Mouse (Mus musculus): ENCODE data around the gene Gfod1. TPM values are rescaled to one million over a fixed set of nuclear protein-coding genes. Genes with fewer than 3 reads are reported as not detected.
A peak's percentile ranks its signal among the peaks of the same experiment; 100 is the strongest.

The Gfod1 gene
- polyA plus RNA-seq, 2 experiments, result 1.6 to 2.8 TPM

- peak overlapping the region; percentile 1; the same call in 1 of the 2 replicates for H3K9ac ChIP-seq (ENCODE audit: low read depth, low read length, severe bottlenecking)
- TF ChIP-seq POLR2A (IDR thresholded peaks at IDR 0.05; ENCODE audit: borderline replicate concordance, extremely low read depth, insufficient read depth, insufficient read length), result no peak
- H3K36me3 ChIP-seq (ENCODE audit: control insufficient read depth, insufficient read depth, low read length), result no peaks in the 10 kb centered on the region
- peak overlapping the region; percentile 3; the same call in 1 of the 2 replicates for H3K27ac ChIP-seq (replicated peaks; ENCODE audit: low read depth, low read length)
- peaks cover 28% of the 10 kb centered on the region for H3K27me3 ChIP-seq (ENCODE audit: control insufficient read depth, insufficient read depth, low read length)
- 21% methylated on average over 11 of the region's 11 CpGs for WGBS
- H3K9me3 ChIP-seq (ENCODE audit: control insufficient read depth, low read length), result no peaks in the 10 kb centered on the region
- H3K4me3 ChIP-seq (replicated peaks; ENCODE audit: low read length), result peak overlapping the region; percentile 71
- H3K4me2 ChIP-seq (replicated peaks; ENCODE audit: low read depth, low read length, severe bottlenecking), result peak overlapping the region; percentile 99
- DNase-seq (ENCODE audit: low spot score) (no peak), ATAC-seq (ENCODE audit: low FRiP score, low read depth) (no peak)
- H3K4me1 ChIP-seq (ENCODE audit: control insufficient read depth, insufficient read depth, low read length), result peaks cover 8% of the 10 kb centered on the region
Observed at GRCm38 (mm10) chr13:43304700-43305099, 728 bp upstream of the Gfod1 start.

DNA sequence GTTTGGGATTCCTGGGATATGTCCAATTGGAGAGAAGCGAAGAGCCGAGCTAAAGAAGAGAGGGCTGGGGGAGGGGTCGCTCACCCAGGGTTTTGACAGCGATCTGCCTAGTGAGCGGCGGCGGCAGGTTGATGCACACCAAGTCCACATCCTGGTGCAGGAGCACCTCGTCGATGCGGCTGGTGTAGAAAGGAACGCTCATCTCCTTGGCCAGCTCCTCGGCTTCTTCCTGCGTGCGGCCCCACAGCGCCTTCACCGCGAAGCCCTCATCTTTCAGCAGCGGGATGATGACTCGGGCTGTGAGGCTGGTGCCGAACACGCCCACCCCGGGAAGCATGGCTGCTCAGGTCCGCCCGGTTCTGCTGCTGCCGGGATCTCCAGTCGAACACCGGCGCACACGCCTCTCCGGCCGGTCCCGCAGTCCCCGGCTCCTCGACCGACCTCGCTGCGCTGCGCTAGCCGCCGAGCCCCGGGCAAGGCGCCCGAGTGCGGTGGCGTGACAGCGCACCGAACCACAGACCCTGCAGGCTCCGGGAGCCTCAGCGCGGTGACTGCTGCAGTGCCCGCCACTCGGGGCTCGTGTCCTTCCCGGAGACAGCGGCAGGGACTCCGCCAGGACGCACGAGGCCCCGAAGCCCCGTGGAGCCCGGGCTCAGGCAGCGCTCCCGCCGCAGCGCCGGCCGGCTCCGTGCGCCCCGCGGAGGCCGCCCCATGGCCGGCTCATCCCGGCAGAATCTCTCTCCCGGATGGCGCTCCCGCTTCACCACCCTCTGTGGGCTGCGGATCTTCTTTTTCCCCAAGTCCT lies 609 bp downstream of the Gfod1 start:
- Histone ChIP-seq H3K27ac (replicated peaks; ENCODE audit: low read depth, low read length) (peak overlapping the region; percentile 52; the same call in 1 of the 2 replicates), H3K36me3 (ENCODE audit: control insufficient read depth, insufficient read depth, low read length) (no peaks in the 10 kb centered on the region), H3K9me3 (ENCODE audit: control insufficient read depth, low read length) (no peaks in the 10 kb centered on the region), H3K4me1 (ENCODE audit: control insufficient read depth, insufficient read depth, low read length) (peaks cover 8% of the 10 kb centered on the region), H3K4me3 (replicated peaks; ENCODE audit: low read length) (peak overlapping the region; percentile 71), H3K27me3 (ENCODE audit: control insufficient read depth, insufficient read depth, low read length) (peaks cover 32% of the 10 kb centered on the region), H3K4me2 (replicated peaks; ENCODE audit: low read depth, low read length, severe bottlenecking) (peak overlapping the region; percentile 99), H3K9ac (ENCODE audit: low read depth, low read length, severe bottlenecking) (peak overlapping the region; percentile 61)
- DNase-seq (ENCODE audit: low spot score) (peak; percentile 19), ATAC-seq (ENCODE audit: low FRiP score, low read depth) (no peak; the same call in 1 of the 2 replicates)
- TF ChIP-seq POLR2A (IDR thresholded peaks at IDR 0.05; ENCODE audit: borderline replicate concordance, extremely low read depth, insufficient read depth, insufficient read length), result no peak
- WGBS, result 1% methylated on average over 54 of the region's 78 CpGs

DNA sequence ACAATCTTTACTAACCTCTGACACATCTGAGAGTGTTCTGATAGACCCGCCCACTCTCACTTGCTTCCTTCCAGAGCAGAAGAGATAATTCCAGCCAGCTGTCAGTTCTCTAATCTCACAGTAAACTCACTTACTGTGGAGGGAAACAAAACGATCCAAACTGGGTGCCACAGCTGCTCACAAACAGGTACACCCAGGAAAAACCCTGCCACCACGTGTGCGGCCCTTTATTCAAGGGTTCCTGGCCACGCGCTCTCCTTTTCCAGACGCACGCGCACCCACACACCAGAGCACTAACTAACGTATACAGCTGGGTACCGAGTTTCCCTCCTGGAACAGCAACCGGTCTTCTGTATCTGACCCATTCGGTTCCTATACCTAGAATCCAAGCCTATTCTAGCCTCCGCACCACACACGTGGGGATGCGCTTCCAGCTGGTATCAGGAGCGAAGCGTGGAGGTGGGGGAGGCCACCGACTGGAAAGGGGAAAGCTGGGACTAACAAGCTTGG lies 1.3 kb downstream of the Gfod1 start:
- Histone ChIP-seq H3K27ac (replicated peaks; ENCODE audit: low read depth, low read length) (no peak overlapping the region), H3K36me3 (ENCODE audit: control insufficient read depth, insufficient read depth, low read length) (no peaks in the 10 kb centered on the region), H3K4me2 (replicated peaks; ENCODE audit: low read depth, low read length, severe bottlenecking) (peak overlapping the region; percentile 99), H3K4me1 (ENCODE audit: control insufficient read depth, insufficient read depth, low read length) (peaks cover 8% of the 10 kb centered on the region), H3K4me3 (replicated peaks; ENCODE audit: low read length) (peak overlapping the region; percentile 71), H3K9me3 (ENCODE audit: control insufficient read depth, low read length) (no peaks in the 10 kb centered on the region), H3K9ac (ENCODE audit: low read depth, low read length, severe bottlenecking) (peak overlapping the region; percentile 61), H3K27me3 (ENCODE audit: control insufficient read depth, insufficient read depth, low read length) (peaks cover 32% of the 10 kb centered on the region)
- no peak for TF ChIP-seq POLR2A (IDR thresholded peaks at IDR 0.05; ENCODE audit: borderline replicate concordance, extremely low read depth, insufficient read depth, insufficient read length)
- DNase-seq (ENCODE audit: low spot score) (no peak), ATAC-seq (ENCODE audit: low FRiP score, low read depth) (no peak)
- WGBS, result under 1% methylated on average over 19 of the region's 19 CpGs

- H3K4me1 ChIP-seq (ENCODE audit: control insufficient read depth, insufficient read depth, low read length), result peaks cover 8% of the 10 kb centered on the region
- DNase-seq (ENCODE audit: low spot score), result no peak
- ATAC-seq (ENCODE audit: low FRiP score, low read depth), result no peak
- no peak overlapping the region for H3K27ac ChIP-seq (replicated peaks; ENCODE audit: low read depth, low read length)
- 5% methylated on average over 11 of the region's 11 CpGs for WGBS
- peak overlapping the region; percentile 99 for H3K4me2 ChIP-seq (replicated peaks; ENCODE audit: low read depth, low read length, severe bottlenecking)
- H3K27me3 ChIP-seq (ENCODE audit: control insufficient read depth, insufficient read depth, low read length), result peaks cover 32% of the 10 kb centered on the region
- peak overlapping the region; percentile 71 for H3K4me3 ChIP-seq (replicated peaks; ENCODE audit: low read length)
- 0 out of 2 replicates have a peak overlapping the region, but pooled peaks have one; percentile 8 for H3K9ac ChIP-seq (ENCODE audit: low read depth, low read length, severe bottlenecking)
- no peaks in the 10 kb centered on the region for H3K36me3 ChIP-seq (ENCODE audit: control insufficient read depth, insufficient read depth, low read length)
- H3K9me3 ChIP-seq (ENCODE audit: control insufficient read depth, low read length), result no peaks in the 10 kb centered on the region
- TF ChIP-seq POLR2A (IDR thresholded peaks at IDR 0.05; ENCODE audit: borderline replicate concordance, extremely low read depth, insufficient read depth, insufficient read length), result no peak
Observed at GRCm38 (mm10) chr13:43302239-43302638, 1.7 kb downstream of the Gfod1 start.

DNA sequence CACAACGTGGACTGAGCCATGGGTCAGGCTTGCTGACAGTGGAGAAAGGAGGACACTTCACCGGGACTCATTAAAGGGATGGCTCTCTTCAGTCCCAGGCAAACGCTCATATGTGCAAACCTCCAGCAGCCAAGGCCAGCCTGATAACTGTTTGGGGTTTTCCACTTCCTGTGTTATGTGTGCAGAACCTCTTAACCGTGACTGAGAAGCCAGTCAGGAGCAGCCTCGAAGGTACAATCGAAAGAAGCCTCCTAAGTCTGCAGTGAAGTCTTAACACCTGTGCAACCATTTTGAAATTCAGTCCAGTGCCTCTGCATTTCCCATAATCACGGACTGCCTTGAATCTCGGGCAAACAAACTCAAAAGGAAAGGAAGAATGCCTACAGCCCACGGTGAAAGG lies 3.1 kb downstream of the Gfod1 start:
- H3K4me2 ChIP-seq (replicated peaks; ENCODE audit: low read depth, low read length, severe bottlenecking), result no peak overlapping the region

More for the DNA sequence above, 3.1 kb downstream of the Gfod1 start:
- no peak for TF ChIP-seq POLR2A (IDR thresholded peaks at IDR 0.05; ENCODE audit: borderline replicate concordance, extremely low read depth, insufficient read depth, insufficient read length)
- Histone ChIP-seq H3K4me3 (replicated peaks; ENCODE audit: low read length) (no peak overlapping the region), H3K27ac (replicated peaks; ENCODE audit: low read depth, low read length) (no peak overlapping the region), H3K36me3 (ENCODE audit: control insufficient read depth, insufficient read depth, low read length) (no peaks in the 10 kb centered on the region), H3K9ac (ENCODE audit: low read depth, low read length, severe bottlenecking) (no peak overlapping the region), H3K27me3 (ENCODE audit: control insufficient read depth, insufficient read depth, low read length) (peaks cover 32% of the 10 kb centered on the region), H3K4me1 (ENCODE audit: control insufficient read depth, insufficient read depth, low read length) (peaks cover 8% of the 10 kb centered on the region), H3K9me3 (ENCODE audit: control insufficient read depth, low read length) (no peaks in the 10 kb centered on the region)
- no peak for DNase-seq (ENCODE audit: low spot score)
- no peak for ATAC-seq (ENCODE audit: low FRiP score, low read depth)
- WGBS, result 33% methylated on average over 9 of the region's 9 CpGs

Measured in limb, embryonic 14.5 days (tissue).